Mouse (Mus musculus) spleen, adult 12 weeks (tissue): ENCODE results near the gene Tada1.
A peak's percentile ranks its signal among the peaks of the same experiment; 100 is the strongest.

Source experiments
- DNase-seq: peaks from one replicate; pipeline ENCODE4 v3.0.0; 2022; ENCODE audit warnings: low spot score

The Tada1 gene

GRCm38 (mm10) chr1:166385431-166385830 is 6.5 kb downstream of the Tada1 start:
- DNase-seq: no peak

- DNase-seq: no peak
These were observed 9.6 kb downstream of the Tada1 start for GRCm38 (mm10) chr1:166388511-166388910.

GRCm38 (mm10) chr1:166389406-166390125 is 10.7 kb downstream of the Tada1 start:
- DNase-seq: no peak

GRCm38 (mm10) chr1:166391671-166392070 is 12.8 kb downstream of the Tada1 start:
- DNase-seq: no peak

GRCm38 (mm10) chr1:166394770-166395169 is 15.9 kb downstream of the Tada1 start:
- DNase-seq: no peak

- no peak for DNase-seq
These were observed 16.8 kb downstream of the Tada1 start for GRCm38 (mm10) chr1:166395661-166396060.

GRCm38 (mm10) chr1:166396381-166396780 is 17.5 kb downstream of the Tada1 start:
- DNase-seq: no peak

GRCm38 (mm10) chr1:166401455-166401854 is 22.6 kb downstream of the Tada1 start:
- no peak for DNase-seq

GRCm38 (mm10) chr1:166402003-166402402 is 23.1 kb downstream of the Tada1 start:
- no peak for DNase-seq

GRCm38 (mm10) chr1:166403846-166404245 is 24.9 kb downstream of the Tada1 start:
- no peak for DNase-seq

- no peak for DNase-seq
These were observed 30.3 kb downstream of the Tada1 start for GRCm38 (mm10) chr1:166409177-166409700.

- DNase-seq: peak; percentile 39
These were observed 30.9 kb downstream of the Tada1 start, which contains the start of gene Pogk for GRCm38 (mm10) chr1:166409701-166410220. TSS of gene Pogk (minus strand) at chr1:166409863.

GRCm38 (mm10) chr1:166411541-166411940 is 32.6 kb downstream of the Tada1 start:
- no peak for DNase-seq

- DNase-seq: no peak
These were observed 33.4 kb downstream of the Tada1 start for GRCm38 (mm10) chr1:166412266-166412665.

- DNase-seq: no peak
These were observed 50.2 kb downstream of the Tada1 start for GRCm38 (mm10) chr1:166429053-166429452.

GRCm38 (mm10) chr1:166429809-166430431 is 51.0 kb downstream of the Tada1 start:
- no peak for DNase-seq

GRCm38 (mm10) chr1:166439426-166439825 is 60.5 kb downstream of the Tada1 start:
- no peak for DNase-seq

GRCm38 (mm10) chr1:166441992-166442391 is 63.1 kb downstream of the Tada1 start:
- no peak for DNase-seq
